Mouse (Mus musculus) brain, embryonic 14.5 days (tissue): Measurements from ENCODE around the gene Bak1. TPM values are rescaled to one million over a fixed set of nuclear protein-coding genes. Genes with fewer than 3 reads are reported as not detected.

ENCODE experiments used
- DNase-seq: peaks from one replicate; pipeline ENCODE4 v3.0.0-alpha.2; 2011; ENCODE audit warnings: low read depth
- CTCF ChIP-seq: fragments of 200-500 bp; IDR thresholded peaks from 2 replicates; pipeline ENCODE4 v1.5.1; 2012; ENCODE audit warnings: inconsistent platforms, mild to moderate bottlenecking, moderate library complexity, borderline replicate concordance; ENCODE audit not compliant: insufficient read depth, insufficient read length; ENCODE audit errors: extremely low read depth
- POLR2A ChIP-seq: fragments of 200-500 bp; IDR thresholded peaks from 2 replicates; pipeline ENCODE4 v1.6.1; 2012; ENCODE audit warnings: mild to moderate bottlenecking, inconsistent platforms, borderline replicate concordance; ENCODE audit not compliant: poor library complexity, insufficient read depth, insufficient read length, severe bottlenecking; ENCODE audit errors: extremely low read depth
- polyA plus RNA-seq: library from polyadenylated mRNA; depleted of rRNA; stranded (reverse); fragments of >200 nt; gene quantifications from 2 replicates; pipeline ENCODE4 v1.2.3, GENCODE M21; 2012; rRNA removed

Bak1 gene
- 31.0 and 35.1 TPM in 2 replicates for polyA plus RNA-seq

GRCm38 (mm10) chr17:27028909-27029308, at the start of gene Bak1:
Gene Bak1, minus strand, starts transcription at chr17:27029009.
- no peak for DNase-seq
- no peak for TF ChIP-seq CTCF
- TF ChIP-seq POLR2A, result no peak

- no peak for TF ChIP-seq CTCF
- TF ChIP-seq POLR2A, result no peak
Measured at GRCm38 (mm10) chr17:27078499-27078898, 49.7 kb upstream of the Bak1 start.

GRCm38 (mm10) chr17:27077920-27078319, 49.1 kb upstream of the Bak1 start:
- TF ChIP-seq POLR2A (no peak), CTCF (peak; percentile 54; the same call in 1 of the 2 replicates)
- DNase-seq, result no peak

More at GRCm38 (mm10) chr17:27078499-27078898, 49.7 kb upstream of the Bak1 start:
- DNase-seq, result no peak

- TF ChIP-seq POLR2A (no peak), CTCF (peak; percentile 23; the same call in 1 of the 2 replicates)
- no peak for DNase-seq
Measured at GRCm38 (mm10) chr17:27077133-27077532, 48.3 kb upstream of the Bak1 start.

- no peak for DNase-seq
- TF ChIP-seq CTCF (no peak), POLR2A (no peak)
Measured at GRCm38 (mm10) chr17:27074849-27075745, 46.3 kb upstream of the Bak1 start.

- no peak for DNase-seq
- TF ChIP-seq POLR2A, result no peak
- TF ChIP-seq CTCF, result no peak
Measured at GRCm38 (mm10) chr17:27074236-27074635, 45.4 kb upstream of the Bak1 start.

GRCm38 (mm10) chr17:27073778-27074177, 45.0 kb upstream of the Bak1 start:
- DNase-seq, result no peak
- no peak for TF ChIP-seq CTCF
- no peak for TF ChIP-seq POLR2A

- DNase-seq, result no peak
- no peak for TF ChIP-seq CTCF
- no peak for TF ChIP-seq POLR2A
Measured at GRCm38 (mm10) chr17:27073126-27073525, 44.3 kb upstream of the Bak1 start.

GRCm38 (mm10) chr17:27072363-27072762, 43.6 kb upstream of the Bak1 start:
- no peak for DNase-seq
- TF ChIP-seq CTCF, result no peak
- no peak for TF ChIP-seq POLR2A

GRCm38 (mm10) chr17:27071630-27072029, 42.8 kb upstream of the Bak1 start:
- DNase-seq, result peak; percentile 44
- peak; percentile 73 for TF ChIP-seq CTCF
- no peak for TF ChIP-seq POLR2A

GRCm38 (mm10) chr17:27070913-27071312, 42.1 kb upstream of the Bak1 start:
- no peak for TF ChIP-seq CTCF
- no peak for TF ChIP-seq POLR2A
- DNase-seq, result no peak

GRCm38 (mm10) chr17:27069071-27069470, 40.3 kb upstream of the Bak1 start:
- no peak for TF ChIP-seq CTCF
- TF ChIP-seq POLR2A, result no peak
- DNase-seq, result no peak
